Mouse (Mus musculus) lung, postnatal 14 days (tissue): ENCODE data around the gene Ppp2r2c.

Source experiments
- DNase-seq: peaks from one replicate; pipeline ENCODE4 v3.0.0; 2021

Gene Ppp2r2c

DNA sequence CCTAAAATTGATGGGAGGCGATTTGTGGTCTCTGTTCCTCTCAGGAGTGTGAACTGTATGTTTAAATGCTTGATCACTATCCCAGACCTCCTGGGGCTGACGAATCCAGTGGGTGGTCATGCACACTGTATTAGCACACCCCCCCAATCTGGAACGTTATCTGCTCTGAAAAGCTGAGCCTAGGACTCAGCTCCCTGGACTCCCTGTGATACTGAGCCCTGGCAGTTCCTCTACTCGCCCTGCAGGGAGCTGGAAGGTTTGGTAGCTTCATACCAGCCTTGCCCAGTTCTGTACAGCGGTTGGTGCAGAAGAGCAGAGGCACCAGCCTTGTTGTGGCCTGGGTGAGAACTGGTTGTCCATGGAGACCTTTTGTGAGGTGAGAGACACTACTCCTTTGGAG is 31.1 kb downstream of the Ppp2r2c start:
- DNase-seq = no peak

DNA sequence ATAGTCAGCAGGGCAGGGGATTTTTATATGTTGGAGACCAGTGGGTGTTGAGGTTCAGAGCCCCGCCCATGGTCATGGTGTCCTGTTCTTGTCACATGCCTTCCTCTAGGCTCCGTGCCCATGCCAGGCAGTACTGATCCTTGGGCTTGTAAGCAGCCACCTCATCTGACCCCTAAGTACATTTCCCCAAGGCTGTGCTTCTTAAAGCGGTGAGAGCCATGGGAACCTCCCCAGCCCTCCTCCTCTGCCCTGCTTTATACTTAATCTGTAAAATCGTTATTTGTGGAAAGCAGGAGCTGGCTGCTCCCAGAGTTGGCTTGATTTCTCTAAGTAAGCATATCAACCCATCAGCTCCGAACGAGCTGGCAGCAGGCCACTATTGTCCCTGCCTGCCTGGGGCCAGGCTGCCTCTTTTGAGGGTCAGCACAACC is 31.9 kb downstream of the Ppp2r2c start:
- peak; percentile 46 for DNase-seq

DNA sequence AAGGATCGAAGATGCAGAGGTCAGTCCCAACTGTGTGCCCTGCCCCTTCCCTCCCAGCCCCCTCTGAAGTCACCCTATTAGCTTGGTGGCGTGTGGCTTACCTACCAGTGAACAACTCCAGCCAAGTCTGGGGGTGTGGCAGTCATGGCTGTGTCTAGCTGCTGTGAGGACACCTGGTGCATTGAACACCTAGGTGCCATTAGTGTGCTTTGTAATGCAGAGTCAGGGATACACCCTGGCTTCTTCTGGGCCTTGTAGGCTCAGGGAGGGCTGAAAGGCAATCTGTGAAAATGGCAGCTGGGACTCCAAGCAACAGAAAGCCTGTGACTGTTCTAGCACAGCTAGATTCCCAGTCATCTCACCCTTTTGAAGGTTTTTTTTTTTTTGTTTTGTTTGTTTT is 34.5 kb downstream of the Ppp2r2c start:
- no peak for DNase-seq

DNA sequence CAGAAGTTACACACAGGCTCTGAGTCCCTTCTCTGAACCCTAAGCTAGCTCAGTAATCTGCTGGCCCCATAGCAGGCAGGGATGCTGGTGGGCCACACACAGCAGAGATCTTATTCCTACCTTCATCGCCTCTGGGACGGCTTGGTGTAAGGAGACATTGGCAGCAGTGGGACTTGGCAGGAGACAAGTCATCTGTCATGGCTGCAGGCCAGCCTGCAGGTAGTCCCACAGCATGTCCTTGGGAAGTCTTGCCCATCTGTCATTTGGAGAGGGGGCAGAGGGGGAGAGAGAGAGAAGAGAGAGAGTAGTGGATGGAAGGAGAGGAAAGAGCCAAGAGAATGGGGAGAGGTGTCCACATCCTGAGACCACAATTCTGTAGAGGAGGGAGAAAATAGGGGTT is 35.8 kb downstream of the Ppp2r2c start:
- DNase-seq = no peak

DNA sequence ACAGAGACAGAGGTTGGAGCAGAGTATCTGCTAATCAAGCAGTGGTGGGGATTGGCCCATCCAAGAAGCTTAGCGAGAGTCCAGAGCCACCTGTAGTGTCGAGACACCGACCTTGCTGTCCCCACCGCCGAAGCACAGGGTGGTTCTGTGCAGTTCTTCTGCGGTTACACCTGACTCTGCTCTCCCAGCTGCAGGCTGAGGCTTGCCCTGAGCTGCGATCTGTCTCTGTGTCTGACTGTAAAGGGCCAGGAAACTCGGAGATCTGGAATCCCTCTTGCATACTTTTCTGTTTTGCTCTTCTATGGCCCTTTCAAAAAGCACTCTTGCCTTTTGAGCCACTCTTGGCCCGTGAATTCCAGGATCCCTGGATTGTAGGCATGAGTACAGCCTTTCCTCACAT is 36.4 kb downstream of the Ppp2r2c start:
- DNase-seq = no peak

DNA sequence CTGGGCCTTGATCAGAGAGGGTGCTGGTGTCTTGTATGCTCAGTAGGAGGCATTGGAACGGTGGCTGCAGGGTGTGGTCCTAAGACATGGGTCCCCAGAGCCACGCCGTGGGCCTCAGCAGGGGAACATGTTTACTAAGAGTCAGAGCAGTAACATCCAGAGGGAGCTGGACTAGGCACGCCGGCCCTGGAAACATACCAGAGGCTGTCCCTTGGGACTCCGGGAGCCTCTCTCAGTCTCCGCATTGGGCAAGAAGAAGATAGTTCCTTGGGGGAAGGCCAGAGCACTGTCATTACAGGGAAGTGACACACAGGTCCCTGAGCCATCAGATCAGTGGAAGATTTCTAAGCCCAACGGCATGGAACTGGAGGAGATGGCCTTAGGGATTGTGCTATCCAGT is 36.9 kb downstream of the Ppp2r2c start:
- no peak for DNase-seq

DNA sequence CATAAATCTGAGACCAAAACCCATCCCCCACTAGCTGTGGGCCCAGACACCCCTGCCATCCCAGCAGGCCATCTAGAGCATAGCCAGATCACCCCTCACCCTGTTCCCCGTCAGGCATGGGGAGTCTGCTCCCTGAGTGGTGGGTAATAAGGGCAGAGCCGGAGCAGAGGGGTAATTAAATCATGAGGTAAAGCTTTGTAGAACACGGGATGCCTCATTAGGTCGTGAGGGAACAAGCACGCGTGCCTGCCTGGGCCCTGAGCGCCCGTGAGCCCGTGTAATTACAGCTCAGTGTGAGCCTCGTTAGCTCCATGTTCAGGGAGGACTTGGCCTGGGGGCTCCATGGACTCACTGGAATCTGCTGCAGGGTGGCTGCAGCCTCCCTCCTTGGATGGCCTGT is 39.4 kb downstream of the Ppp2r2c start:
- DNase-seq = no peak

DNA sequence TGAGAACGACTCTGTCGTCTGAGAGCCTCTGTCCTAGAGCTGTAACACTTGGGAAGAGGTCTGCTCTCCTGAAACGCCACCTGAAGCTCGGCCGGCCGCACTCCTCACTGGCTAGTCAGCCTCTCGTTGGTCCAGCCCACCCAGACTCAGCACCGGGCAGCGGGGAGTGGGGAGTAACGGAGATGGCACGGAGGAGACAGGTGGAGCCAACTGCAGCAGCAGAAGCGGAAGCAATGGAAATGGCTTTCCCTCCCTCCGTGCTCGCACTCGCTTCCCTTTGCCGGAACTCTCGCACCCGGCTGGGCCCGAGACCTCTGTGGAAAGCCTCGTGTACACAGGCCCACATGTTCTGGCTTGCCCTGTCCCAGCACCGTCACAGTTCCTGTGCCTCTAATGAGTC is 41.2 kb downstream of the Ppp2r2c start:
- DNase-seq = no peak

DNA sequence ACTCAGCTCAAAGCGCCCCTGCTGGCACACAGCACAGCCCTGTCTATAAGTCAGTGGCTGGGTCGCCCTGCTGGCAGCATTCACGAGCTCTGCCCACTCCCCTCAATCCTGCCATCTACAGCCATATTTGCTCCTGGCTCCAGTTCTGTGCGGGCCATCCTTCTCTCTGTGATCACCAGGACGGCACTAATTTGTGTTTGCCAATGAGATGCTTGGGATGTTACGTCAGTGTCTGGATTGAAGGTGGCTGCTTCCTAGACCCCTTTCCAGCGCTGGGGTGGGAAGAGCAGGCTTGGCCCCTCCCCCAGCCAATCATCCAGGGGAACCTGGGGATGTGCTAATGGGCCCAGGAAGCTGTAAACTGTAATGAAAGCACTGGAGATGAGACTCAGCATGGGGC is 42.7 kb downstream of the Ppp2r2c start:
- DNase-seq = no peak

DNA sequence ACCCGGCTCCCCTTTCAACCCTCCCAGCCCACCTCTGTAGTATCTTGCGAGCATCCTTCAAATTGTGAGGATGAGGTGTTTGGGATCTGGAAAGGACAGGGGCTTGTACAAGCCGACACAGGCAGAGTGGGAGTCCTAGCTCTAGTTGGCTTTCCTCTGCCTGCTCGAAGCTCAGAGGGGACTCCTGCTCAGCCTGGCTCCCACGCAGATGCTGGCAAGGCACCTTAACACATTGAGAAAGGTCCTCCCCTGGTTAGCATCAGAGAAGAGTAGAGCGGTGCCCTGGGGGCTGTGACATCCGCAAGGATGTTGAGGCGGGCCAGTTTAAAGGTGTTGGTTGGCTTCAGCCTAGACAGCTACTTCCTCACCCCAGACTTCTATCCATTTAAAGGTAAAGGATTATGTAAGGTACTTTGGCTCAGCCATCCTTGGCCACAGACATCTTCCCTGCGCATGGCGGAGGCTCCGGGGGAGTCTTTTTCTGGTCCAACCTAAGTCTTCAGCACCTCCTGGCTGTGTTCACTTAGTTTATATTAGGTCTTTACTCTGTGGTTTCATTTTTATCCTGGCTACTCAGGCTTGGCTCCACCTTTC is 43.5 kb downstream of the Ppp2r2c start:
- DNase-seq = no peak

DNA sequence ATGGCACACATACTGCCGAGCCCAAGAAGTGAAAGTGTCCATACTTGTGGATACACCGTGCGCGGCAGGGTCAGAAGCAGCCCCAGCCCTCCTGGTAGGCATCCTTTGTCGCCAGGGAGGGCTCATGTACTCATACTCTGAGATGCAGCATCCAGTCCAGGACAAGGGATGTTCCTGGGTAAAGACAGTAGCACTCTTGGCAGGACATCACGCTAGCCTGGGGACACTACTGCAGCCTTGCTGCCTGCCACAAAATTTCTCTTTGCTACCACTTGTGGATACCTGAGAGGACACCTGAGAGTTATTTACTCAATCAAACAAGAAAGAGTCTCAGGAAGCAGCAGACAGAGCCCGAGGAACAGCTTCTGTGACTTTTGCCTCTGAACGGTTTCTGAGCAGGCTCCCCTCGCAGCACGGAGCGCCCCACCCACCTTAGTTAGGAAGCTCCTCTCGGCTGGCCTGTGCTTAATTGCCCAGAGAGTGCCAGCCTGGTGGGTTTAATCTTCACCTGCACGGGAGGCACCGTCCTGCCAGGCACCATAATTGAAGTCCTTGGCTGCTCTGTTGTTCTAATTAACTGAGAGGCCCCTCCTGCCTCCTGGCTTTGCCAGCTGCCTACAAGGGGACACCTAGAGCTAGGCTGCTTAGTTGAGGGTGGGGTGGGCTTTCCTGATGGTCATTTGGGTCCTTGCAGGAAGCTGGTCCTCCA is 44.4 kb downstream of the Ppp2r2c start:
- no peak for DNase-seq

DNA sequence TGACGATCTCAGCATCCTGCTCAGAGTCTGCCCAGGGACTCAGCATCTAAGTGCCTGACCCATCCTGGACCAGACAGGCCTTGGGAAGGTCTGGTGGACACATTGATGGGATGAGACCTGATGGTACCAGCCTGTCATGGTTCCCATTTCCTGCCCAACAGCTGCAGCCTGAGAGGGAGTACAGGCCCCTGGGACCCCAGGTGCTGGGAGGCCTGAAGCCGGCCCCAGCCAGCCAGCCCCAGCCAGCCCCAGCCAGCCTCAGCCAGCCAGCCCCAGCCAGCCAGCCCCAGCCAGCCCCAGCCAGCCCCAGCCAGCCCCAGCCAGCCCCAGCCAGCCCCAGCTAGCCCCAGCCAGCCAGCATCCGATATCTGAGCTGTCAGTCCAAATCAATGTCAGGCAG is 46.9 kb downstream of the Ppp2r2c start:
- DNase-seq = no peak

DNA sequence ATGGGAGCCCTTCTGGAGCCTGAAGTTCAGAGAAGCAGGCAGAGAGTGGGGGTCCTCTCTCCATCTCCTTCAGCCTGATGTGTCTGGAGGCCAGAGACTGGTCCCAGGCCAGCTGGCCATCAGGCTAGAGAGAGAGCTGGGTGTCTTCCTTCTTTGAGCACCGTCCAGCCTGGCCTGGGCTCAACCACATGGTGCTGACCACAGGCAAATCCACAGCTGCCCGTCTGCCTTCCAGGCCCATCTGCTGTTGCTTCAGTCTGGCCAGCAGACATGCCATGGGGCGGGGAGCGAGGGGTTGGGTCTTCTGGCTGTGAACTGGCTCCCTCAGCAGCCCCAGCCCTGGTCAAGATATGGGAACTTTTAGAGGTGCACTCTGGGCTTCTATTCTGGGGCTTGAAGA is 48.3 kb downstream of the Ppp2r2c start:
- no peak for DNase-seq

DNA sequence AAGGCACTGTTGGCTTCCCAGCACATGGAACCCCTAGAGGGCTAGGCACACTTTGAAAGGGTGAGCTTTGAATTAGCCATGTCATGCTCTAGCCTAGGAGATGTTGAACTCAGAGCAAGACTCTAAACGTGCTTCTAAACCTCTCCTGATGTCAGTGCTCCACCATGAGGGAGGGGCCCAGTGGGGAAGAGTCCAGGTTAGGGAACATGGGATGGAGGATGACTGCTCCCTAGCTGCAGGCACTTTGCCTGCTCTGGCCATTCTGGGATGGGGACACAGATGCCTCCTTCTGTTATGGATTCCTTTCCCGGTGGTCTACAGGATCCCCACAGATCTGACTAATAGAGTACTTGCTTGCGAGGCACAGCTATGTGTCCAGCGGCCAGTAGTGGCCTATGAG is 48.9 kb downstream of the Ppp2r2c start:
- DNase-seq = no peak

DNA sequence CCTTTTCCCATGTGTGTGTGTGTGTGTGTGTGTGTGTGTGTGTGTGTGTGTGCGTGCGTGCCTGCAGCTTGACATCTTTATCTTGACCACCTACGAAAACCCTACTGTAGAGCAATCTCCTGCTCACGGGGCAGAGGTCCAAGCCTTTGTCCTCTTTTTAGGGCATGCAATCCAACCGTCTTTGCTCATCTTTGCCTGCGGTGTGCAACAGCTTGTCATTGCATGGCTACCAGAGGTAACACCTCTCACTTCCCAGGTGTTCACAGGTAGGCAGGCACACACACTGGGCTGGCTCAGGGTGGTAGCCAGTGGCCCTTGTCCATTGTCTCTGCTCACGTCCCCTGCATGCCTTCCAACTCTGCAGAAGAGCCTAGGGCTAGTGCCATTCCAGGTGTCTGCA is 49.7 kb downstream of the Ppp2r2c start:
- no peak for DNase-seq

DNA sequence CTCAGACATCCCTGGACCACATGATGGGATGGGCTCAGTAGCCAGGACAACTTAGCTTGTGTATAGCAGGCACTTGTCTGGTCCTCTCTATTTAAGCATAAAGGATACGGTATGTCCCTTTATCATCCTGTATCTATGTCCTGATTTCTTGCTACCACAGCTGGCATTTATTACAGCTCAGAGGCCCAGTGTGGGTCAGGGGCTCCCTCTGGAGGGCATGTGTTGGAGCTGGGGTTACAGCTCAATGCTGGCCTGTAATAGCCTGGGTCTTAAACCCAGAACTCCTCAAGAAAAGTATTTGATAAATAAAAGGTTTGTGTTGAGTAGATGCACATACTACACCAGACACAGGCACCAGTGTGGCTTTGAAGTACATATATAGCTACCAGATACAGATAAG is 51.8 kb downstream of the Ppp2r2c start:
- DNase-seq = peak; percentile 5

DNA sequence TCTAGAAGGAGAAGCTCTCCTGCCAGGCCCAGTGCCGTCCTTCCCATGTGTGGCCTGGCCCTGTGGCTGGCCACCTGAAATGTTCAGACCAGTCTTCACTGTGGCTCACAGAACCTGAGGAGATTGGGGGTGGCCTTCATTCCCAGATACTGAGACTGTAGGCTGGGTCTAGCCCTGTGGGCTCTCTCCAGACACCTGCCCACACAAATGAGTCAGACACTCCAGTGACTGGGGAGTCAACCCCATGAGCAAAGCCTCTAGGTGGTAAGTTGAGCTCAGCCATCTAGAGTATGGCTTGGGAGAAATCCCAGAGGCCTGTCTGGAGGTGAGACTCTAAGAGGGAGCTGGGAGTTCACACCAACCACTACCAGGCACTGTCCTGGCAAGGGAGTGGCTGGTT is 53.6 kb downstream of the Ppp2r2c start:
- DNase-seq = no peak

DNA sequence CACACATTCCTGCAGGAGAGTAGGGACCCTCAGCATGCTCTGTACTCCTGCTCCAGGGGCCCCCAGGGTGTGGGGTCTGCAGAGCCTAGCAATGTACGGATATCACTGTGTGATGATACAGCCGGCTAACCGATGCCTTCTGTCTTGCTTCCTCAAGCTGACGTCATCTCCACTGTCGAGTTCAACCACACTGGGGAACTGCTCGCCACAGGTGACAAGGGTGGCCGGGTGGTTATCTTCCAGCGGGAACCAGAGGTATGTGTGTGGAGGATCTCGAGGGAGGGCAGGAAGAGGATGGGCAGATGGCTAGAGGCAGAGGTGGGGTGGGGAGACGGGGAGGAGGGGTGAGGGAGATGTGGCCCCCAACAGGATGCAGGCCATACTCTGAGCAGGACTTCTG is 54.5 kb downstream of the Ppp2r2c start:
- no peak for DNase-seq

DNA sequence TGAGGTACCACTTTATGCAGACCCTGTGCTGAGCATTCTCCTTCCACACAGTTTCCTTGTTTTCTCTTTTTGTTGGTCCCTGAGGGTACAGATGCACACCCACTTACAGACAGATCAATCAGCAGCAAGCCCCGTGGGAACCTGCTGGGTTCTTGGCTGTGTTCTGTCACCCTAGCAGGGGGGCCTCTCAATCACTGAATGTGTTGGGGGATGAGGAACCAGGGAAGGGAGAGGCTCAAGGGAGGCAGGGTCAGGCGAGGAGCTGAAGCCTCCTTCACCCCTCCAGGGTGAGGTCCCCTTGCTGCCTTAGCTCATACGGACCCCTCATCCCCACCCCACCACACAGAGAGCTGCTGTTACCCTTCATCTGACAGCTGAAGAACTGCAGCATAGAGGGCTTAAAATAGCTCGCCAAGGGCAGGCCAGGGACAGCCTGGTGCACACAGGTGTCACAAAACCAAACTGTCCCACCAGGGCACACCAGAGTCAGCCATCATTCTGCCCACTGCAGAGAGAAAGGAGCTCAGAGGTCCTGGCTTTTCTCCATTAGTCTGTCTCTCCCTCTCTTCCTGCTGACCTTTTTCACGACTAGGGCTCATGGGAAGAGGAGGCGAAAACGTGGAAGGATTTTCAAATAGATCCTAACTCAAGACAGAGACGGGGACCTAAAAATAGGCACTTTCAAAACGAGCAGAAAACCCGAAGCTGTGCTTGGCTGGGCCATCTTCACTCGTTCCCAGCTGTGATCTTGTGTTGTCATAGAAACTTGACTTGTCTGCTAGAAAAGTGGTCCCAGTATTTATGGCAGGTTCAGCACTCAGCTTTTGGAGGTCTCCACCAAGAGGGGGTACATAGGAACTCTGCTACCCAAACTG is 55.8 kb downstream of the Ppp2r2c start:
- DNase-seq = no peak

DNA sequence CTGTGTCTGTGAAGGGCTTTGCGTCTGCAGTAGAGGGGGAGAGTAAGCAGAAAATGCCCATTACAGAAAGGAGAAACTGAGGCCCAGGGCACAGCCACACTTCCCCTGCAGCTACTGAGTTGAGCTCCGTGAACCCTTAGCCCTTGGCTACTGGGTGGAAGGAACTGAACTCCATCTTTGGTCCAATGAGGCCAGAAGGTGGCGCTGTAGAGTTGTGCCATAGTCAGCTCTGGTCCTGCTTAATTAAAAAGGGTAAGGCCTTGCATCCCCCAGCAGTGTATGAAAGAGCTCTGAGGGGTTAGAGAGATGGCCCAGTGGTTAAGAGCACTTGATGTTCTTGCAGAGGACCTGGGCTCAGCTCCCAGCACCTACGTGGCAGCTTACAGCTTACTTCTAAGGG is 60.4 kb downstream of the Ppp2r2c start:
- DNase-seq = no peak

DNA sequence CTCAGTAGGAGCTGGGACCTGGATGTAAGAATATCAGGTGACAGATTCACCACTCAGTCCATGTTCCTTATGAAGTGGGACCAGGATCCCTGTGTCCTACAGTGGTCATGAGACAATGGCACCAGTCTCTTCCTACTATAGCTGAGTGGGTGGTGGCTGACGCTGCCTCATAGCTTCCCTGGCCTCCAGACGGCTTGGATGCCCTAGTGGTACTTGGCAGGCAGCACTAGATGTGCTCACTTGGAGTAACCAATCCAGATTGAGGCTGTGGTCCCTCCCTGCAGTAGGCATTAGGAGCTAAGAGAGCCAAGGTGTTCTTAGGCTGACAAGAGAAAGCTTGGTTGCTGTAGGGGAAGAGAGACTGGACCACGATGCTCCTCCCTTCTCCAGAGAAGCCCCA is 61.1 kb downstream of the Ppp2r2c start:
- no peak for DNase-seq

DNA sequence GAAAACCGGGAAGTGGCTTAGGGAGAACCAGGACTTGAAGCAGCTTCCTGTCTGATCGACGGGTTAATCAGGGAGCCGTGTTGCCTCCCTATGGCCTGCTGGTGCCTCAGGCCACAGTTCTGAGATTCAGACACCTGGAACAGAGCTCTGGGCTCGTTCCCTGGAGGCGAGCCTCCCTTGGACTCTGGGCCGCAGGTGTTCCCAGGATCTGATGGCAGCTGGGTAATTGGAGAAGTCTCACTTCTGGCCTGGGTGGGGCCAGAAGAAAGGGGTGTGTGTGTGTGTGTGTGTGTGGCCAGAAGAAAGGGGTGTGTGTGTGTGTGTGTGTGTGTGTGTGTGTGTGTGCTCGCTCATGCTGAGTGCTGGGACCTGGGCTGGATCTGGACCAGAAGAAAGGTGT is 65.1 kb downstream of the Ppp2r2c start:
- no peak for DNase-seq

DNA sequence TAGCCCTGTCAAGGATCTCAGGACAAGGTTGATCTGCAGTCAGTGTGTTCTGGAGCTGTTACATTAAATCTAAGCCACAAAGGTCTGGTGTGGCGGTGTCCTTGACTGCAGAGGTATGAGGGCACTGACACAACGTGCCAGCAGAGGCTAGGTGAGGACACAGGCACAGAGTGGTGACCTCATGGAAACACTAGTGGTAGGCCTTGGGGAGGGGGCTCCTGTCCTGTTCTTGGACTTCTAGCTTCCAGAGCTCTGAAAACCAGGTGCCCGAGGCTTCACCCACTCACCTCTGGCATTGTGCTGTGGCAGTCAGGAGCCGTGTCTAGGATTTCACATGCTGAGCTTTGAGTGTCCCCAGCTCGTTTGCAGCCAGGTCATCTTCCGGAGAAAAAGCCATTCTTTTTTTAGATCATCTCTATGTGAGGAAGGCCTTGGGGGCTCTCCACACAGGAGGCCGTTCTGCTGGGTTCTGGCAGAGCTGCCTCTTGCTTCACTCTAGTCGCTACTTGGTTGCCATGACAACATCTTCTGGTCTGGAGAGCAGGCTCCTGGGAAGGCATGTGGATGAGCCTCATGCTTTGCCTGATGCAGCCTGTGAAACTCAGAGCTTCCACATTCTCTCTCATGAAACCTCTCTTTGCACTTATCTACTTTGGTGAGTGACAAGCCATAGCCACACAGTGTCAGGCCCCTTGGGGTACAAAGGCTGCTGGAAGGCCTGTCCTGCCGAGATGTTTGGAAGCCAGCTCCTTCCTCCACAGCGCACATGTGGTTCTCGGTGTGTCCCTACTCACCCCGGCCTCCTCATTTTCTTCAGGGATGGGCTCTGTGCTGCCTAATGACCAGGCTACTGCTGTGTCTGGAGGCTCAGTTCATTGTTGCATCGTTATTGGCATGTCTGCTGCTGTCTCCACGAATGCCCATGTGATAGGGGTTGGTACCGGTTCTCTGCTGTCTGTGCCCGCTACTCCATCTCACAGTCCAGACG is 67.5 kb downstream of the Ppp2r2c start:
- DNase-seq = no peak
